Mouse (Mus musculus): ENCODE data around the gene Prss33.

GRCm38 (mm10) chr17:23822094-23822493 lies 13.8 kb downstream of the Prss33 start:
- TF ChIP-seq POLR2A (IDR thresholded peaks at IDR 0.05; ENCODE audit: borderline replicate concordance, insufficient read depth, low read length) (no peak), CTCF (IDR thresholded peaks at IDR 0.05; ENCODE audit: borderline replicate concordance, insufficient read depth, low read depth, low read length) (no peak)
